Mouse (Mus musculus) hindbrain, embryonic 15.5 days (tissue): ENCODE data around the gene Gm17334. TPM values are rescaled to one million over a fixed set of nuclear protein-coding genes. Genes with fewer than 3 reads are reported as not detected.

ENCODE experiments used
- ATAC-seq: fragments of 200-750 bp; cut with Nextera tagmentation; 2 replicates; pipeline ENCODE4 v1.8.0; 2017; ENCODE audit warnings: low read depth, moderate number of reproducible peaks, moderate TSS enrichment; ENCODE audit not compliant: low FRiP score
- H3K27ac ChIP-seq: fragments of 300-500 bp; sonication (generic); replicated peaks from 2 replicates; pipeline ENCODE4 v1.5.1; 2015; ENCODE audit warnings: mild to moderate bottlenecking, inconsistent platforms
- H3K27me3 ChIP-seq: fragments of 300-500 bp; sonication (generic); 2 replicates; pipeline ENCODE4 v1.6.1; 2015; ENCODE audit warnings: control low read depth, inconsistent platforms
- H3K36me3 ChIP-seq: fragments of 300-500 bp; sonication (generic); 2 replicates; pipeline ENCODE4 v1.6.1; 2015; ENCODE audit warnings: control low read depth, inconsistent platforms
- H3K4me1 ChIP-seq: fragments of 300-500 bp; sonication (generic); replicated peaks from 2 replicates; pipeline ENCODE4 v1.6.1; 2015; ENCODE audit warnings: control low read depth, inconsistent platforms
- H3K4me2 ChIP-seq: fragments of 300-500 bp; sonication (generic); 2 replicates; pipeline ENCODE4 v1.6.1; 2015; ENCODE audit warnings: moderate library complexity, mild to moderate bottlenecking, inconsistent platforms
- H3K4me3 ChIP-seq: fragments of 300-500 bp; sonication (generic); 2 replicates; pipeline ENCODE4 v1.5.1; 2015; ENCODE audit warnings: mild to moderate bottlenecking, inconsistent platforms
- H3K9ac ChIP-seq: fragments of 300-500 bp; sonication (generic); 2 replicates; pipeline ENCODE4 v1.6.1; 2015; ENCODE audit warnings: inconsistent platforms
- H3K9me3 ChIP-seq: fragments of 300-500 bp; sonication (generic); 2 replicates; pipeline ENCODE4 v1.6.1; 2016; ENCODE audit warnings: control low read depth, inconsistent platforms
- WGBS: fragments of 180-500 bp; shearing (Covaris S2); methylation state at CpG from one replicate; pipeline ENCODE4 v1.1.7; 2015; 5-methylcytosine and 5-hydroxymethylcytosine counted together
- polyA plus RNA-seq: library from polyadenylated mRNA; unstranded; fragments of >200 nt; fragmentation: Nextera tagmentation; extraction: Ambion mirVana; gene quantifications from 2 replicates; pipeline ENCODE4 v1.2.1, GENCODE M21; 2015

Gene Gm17334
- not detected in 2 replicates for polyA plus RNA-seq

- H3K9me3 ChIP-seq = no peaks in the 10 kb centered on the region
- H3K9ac ChIP-seq = no peak within 1 kb of the TSS
- H3K27ac ChIP-seq = no peak within 1 kb of the TSS
- H3K27me3 ChIP-seq = peaks cover 17% of the 10 kb centered on the region
- 92% methylated on average over 5 of the region's 5 CpGs for WGBS
- H3K4me2 ChIP-seq = no peak within 1 kb of the TSS
- H3K4me1 ChIP-seq = peaks cover 12% of the 10 kb centered on the region
- H3K36me3 ChIP-seq = no peaks in the 10 kb centered on the region
- H3K4me3 ChIP-seq = no peak within 1 kb of the TSS
- no peak for ATAC-seq
Observed at GRCm38 (mm10) chr11:53773087-53773486, at the start of gene Gm17334. Gene Gm17334 (minus strand): TSS chr11:53773187.

DNA sequence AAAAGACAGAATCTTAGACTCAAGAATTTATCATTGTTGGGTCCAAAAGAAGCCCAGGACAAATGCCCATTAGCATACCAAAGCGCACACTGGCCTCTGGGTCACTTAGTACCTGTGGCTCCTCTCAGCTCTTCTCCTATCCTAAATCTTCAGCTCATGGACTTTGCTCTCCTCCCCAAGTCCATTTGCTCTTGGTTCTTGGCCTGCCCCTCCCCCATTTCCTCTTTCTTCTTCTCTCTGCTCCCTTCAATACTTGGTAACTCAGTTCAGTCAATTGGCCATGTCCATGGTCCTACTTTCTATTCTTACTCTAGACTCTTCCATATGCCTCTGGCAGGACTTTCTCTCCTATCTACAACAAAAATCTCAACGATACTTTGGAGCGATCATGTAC is 49.0 kb upstream of the Gm17334 start:
- Histone ChIP-seq H3K4me1 (no peaks in the 10 kb centered on the region), H3K4me2 (no peak overlapping the region), H3K27me3 (no peaks in the 10 kb centered on the region), H3K4me3 (no peak overlapping the region), H3K36me3 (no peaks in the 10 kb centered on the region), H3K9ac (no peak overlapping the region), H3K9me3 (no peaks in the 10 kb centered on the region), H3K27ac (no peak overlapping the region)
- over 99% methylated on average over 3 of the region's 3 CpGs for WGBS
- ATAC-seq = no peak

DNA sequence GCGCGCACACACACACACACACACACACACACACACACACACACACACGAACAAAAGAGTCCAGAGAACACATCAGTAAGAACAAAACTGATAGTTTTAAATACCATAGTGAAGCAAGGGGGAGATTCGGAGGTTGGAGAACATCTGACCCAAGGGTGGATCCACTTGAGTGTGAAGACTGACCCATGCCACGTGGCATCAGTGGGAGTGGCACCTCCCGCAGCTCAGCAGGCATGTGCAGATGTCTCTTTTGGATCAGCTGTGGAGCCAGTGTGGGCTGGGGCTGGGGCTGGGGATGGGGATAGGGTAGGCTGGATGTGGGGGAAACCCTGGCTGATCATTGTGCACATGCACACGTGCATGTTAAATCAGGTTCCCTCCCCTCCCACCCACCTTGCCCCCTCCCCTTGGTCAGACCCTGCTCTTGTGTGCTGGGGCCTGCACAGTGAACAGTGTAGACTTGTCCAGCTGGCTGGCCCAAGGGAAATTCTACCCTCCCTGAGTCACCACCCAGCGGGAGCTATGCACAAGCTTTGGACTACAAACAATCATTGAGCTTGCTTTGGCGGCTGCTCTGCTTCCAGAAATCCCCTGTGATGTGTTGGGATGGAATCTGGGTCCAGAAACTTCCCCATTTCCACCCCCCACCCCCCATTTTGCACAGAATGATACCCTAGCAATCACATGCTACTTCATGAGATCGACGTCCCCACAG is 48.4 kb upstream of the Gm17334 start:
- Histone ChIP-seq H3K36me3 (no peaks in the 10 kb centered on the region), H3K4me3 (no peak overlapping the region), H3K4me1 (no peaks in the 10 kb centered on the region), H3K4me2 (no peak overlapping the region), H3K9ac (no peak overlapping the region), H3K9me3 (no peaks in the 10 kb centered on the region), H3K27ac (no peak overlapping the region), H3K27me3 (no peaks in the 10 kb centered on the region)
- ATAC-seq = no peak
- 87% methylated on average over 11 of the region's 11 CpGs for WGBS

- Histone ChIP-seq H3K4me3 (no peak overlapping the region), H3K9ac (no peak overlapping the region), H3K27ac (no peak overlapping the region), H3K4me1 (no peaks in the 10 kb centered on the region), H3K9me3 (no peaks in the 10 kb centered on the region), H3K36me3 (no peaks in the 10 kb centered on the region), H3K4me2 (no peak overlapping the region), H3K27me3 (no peaks in the 10 kb centered on the region)
- ATAC-seq = no peak
- WGBS = 91% methylated on average over 13 of the region's 13 CpGs
Observed at GRCm38 (mm10) chr11:53820516-53821170, 47.7 kb upstream of the Gm17334 start.

- H3K4me3 ChIP-seq = no peak overlapping the region
- H3K36me3 ChIP-seq = no peaks in the 10 kb centered on the region
- WGBS = 90% methylated on average over 6 of the region's 6 CpGs
- H3K27ac ChIP-seq = no peak overlapping the region
- ATAC-seq = no peak
- no peak overlapping the region for H3K4me2 ChIP-seq
- no peaks in the 10 kb centered on the region for H3K27me3 ChIP-seq
- H3K9ac ChIP-seq = no peak overlapping the region
- no peaks in the 10 kb centered on the region for H3K4me1 ChIP-seq
- H3K9me3 ChIP-seq = no peaks in the 10 kb centered on the region
Observed at GRCm38 (mm10) chr11:53819511-53819910, 46.5 kb upstream of the Gm17334 start.

DNA sequence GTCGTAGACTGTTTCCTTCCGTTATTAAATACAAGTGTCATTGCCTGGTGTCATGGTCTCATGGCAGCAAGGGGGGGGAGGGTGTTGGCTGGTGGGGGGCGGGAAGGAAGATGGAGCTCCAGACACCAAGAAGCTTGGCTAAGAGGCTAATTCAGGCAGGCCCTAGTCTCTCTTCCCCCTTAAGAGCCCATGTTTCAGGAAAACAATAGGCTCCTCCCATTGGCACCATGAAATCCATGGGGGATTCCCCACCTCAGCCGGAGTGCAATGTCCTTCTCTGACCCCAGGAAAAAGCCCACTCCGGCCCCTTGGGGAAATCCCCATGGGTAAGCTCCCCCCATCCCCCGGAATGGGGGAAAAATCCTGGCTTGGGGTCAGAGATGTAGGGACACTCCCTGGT is 45.8 kb upstream of the Gm17334 start:
- Histone ChIP-seq H3K4me1 (no peaks in the 10 kb centered on the region), H3K27ac (no peak overlapping the region), H3K4me3 (no peak overlapping the region), H3K27me3 (no peaks in the 10 kb centered on the region), H3K9ac (no peak overlapping the region), H3K9me3 (no peaks in the 10 kb centered on the region), H3K36me3 (no peaks in the 10 kb centered on the region), H3K4me2 (no peak overlapping the region)
- no peak for ATAC-seq
- 61% methylated on average over 6 of the region's 6 CpGs for WGBS

GRCm38 (mm10) chr11:53816841-53817375 is 43.9 kb upstream of the Gm17334 start:
- Histone ChIP-seq H3K4me3 (no peak overlapping the region), H3K9me3 (no peaks in the 10 kb centered on the region), H3K27ac (no peak overlapping the region), H3K27me3 (no peaks in the 10 kb centered on the region), H3K9ac (no peak overlapping the region), H3K4me1 (no peaks in the 10 kb centered on the region), H3K4me2 (no peak overlapping the region), H3K36me3 (no peaks in the 10 kb centered on the region)
- WGBS = 90% methylated on average over 5 of the region's 5 CpGs
- no peak for ATAC-seq

GRCm38 (mm10) chr11:53814810-53815209 is 41.8 kb upstream of the Gm17334 start:
- H3K9ac ChIP-seq = no peak overlapping the region
- H3K27ac ChIP-seq = no peak overlapping the region
- ATAC-seq = no peak
- H3K4me1 ChIP-seq = no peaks in the 10 kb centered on the region
- 68% methylated on average over 3 of the region's 3 CpGs for WGBS
- H3K4me3 ChIP-seq = no peak overlapping the region
- H3K9me3 ChIP-seq = no peaks in the 10 kb centered on the region
- H3K36me3 ChIP-seq = no peaks in the 10 kb centered on the region
- H3K4me2 ChIP-seq = no peak overlapping the region
- no peaks in the 10 kb centered on the region for H3K27me3 ChIP-seq

DNA sequence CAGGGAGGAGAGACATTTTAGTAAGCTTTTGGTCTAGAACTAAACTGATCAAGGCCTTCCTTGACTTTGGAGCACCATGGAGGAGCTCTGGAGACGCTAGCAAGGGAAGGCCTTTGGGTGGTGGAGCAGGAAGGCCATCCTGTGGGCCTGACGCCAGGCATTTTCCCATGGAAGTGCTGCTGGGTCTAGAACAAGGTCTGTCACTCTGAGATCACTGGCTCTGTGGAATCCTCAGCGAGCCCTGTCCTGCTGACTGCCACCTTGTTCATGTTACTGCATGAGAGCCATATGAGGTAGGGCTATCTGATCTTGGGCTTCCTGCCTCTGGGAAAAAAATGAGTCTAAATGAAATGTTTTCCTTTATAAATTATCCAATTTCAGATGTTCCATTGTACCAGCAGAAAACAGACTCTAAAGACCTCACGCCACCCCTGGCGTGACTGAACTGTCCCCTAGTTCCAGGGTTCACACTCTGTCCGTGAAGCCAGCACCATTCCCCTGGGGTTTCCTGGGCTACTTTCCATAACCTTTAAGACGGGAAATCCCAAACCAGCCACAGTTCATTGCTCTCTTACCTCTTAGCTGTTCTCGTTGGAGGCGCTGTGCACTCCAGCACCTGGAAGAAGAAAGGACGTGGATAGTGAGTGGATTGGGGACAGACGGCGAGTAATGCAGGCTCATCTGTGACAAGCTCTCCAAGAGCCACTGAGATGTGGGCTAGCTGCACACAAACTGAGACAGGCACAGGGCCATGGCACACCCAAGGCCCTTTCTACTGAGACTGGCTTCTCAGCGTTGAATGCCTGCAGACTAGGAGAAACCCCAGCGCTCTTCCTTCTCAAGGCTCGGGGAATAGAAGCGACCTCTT is 40.2 kb upstream of the Gm17334 start:
- no peak for ATAC-seq
- Histone ChIP-seq H3K9ac (no peak overlapping the region), H3K36me3 (no peaks in the 10 kb centered on the region), H3K4me1 (no peaks in the 10 kb centered on the region), H3K27ac (no peak overlapping the region), H3K4me3 (no peak overlapping the region), H3K4me2 (no peak overlapping the region), H3K27me3 (no peaks in the 10 kb centered on the region), H3K9me3 (no peaks in the 10 kb centered on the region)
- WGBS = 86% methylated on average over 16 of the region's 16 CpGs

- no peaks in the 10 kb centered on the region for H3K4me1 ChIP-seq
- no peaks in the 10 kb centered on the region for H3K27me3 ChIP-seq
- H3K9me3 ChIP-seq = no peaks in the 10 kb centered on the region
- no peak for ATAC-seq
- H3K4me3 ChIP-seq = no peak overlapping the region
- no peak overlapping the region for H3K9ac ChIP-seq
- H3K4me2 ChIP-seq = no peak overlapping the region
- WGBS = 80% methylated on average over 3 of the region's 3 CpGs
- no peaks in the 10 kb centered on the region for H3K36me3 ChIP-seq
- no peak overlapping the region for H3K27ac ChIP-seq
Observed at GRCm38 (mm10) chr11:53811312-53811711, 38.3 kb upstream of the Gm17334 start.

DNA sequence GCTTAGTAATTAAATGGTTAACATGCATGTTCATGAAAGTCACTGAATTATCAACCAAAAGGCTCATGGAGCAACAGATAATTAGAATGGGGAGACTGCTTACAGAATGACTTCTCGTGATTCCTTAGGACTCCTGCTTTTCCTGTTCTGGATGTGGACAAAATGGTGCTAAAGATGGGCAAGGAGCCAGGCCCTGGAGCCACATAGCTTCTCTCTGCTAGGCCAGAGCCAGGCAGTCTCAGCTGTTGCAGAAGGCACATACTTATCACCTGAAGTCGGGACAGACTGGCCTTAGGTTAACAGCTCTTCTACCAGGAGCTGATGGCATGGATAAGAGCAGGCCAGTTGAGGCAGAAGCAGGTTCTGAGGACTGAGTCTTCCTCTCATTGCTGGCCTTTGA is 37.8 kb upstream of the Gm17334 start:
- H3K36me3 ChIP-seq = no peaks in the 10 kb centered on the region
- no peaks in the 10 kb centered on the region for H3K9me3 ChIP-seq
- no peak for ATAC-seq

GRCm38 (mm10) chr11:53810156-53810555 is 37.2 kb upstream of the Gm17334 start:
- no peaks in the 10 kb centered on the region for H3K36me3 ChIP-seq
- H3K9me3 ChIP-seq = no peaks in the 10 kb centered on the region
- WGBS = 59% methylated on average over 5 of the region's 5 CpGs
- H3K27me3 ChIP-seq = no peaks in the 10 kb centered on the region
- no peaks in the 10 kb centered on the region for H3K4me1 ChIP-seq
- no peak for ATAC-seq
- no peak overlapping the region for H3K4me2 ChIP-seq
- H3K4me3 ChIP-seq = no peak overlapping the region
- H3K9ac ChIP-seq = no peak overlapping the region
- no peak overlapping the region for H3K27ac ChIP-seq

More for the DNA sequence above, 37.8 kb upstream of the Gm17334 start:
- H3K4me3 ChIP-seq = no peak overlapping the region
- WGBS = 68% methylated on average over 2 of the region's 2 CpGs
- H3K9ac ChIP-seq = no peak overlapping the region
- no peaks in the 10 kb centered on the region for H3K27me3 ChIP-seq
- H3K4me2 ChIP-seq = no peak overlapping the region
- no peaks in the 10 kb centered on the region for H3K4me1 ChIP-seq
- H3K27ac ChIP-seq = no peak overlapping the region
